Mouse (Mus musculus) cerebellum, adult 2 months (tissue): ENCODE measurements around the gene Mgat2.

Experiments
- CTCF ChIP-seq: fragments of 200-500 bp; IDR thresholded peaks from 2 replicates; pipeline ENCODE4 v1.5.1; 2011; ENCODE audit warnings: low read depth, mild to moderate bottlenecking, control low read depth, low read length, moderate library complexity, borderline replicate concordance; ENCODE audit not compliant: insufficient read depth
- POLR2A ChIP-seq: fragments of 200-500 bp; IDR thresholded peaks from 2 replicates; pipeline ENCODE4 v1.6.1; 2011; ENCODE audit warnings: low read length, control low read depth, borderline replicate concordance; ENCODE audit not compliant: insufficient read depth

DNA sequence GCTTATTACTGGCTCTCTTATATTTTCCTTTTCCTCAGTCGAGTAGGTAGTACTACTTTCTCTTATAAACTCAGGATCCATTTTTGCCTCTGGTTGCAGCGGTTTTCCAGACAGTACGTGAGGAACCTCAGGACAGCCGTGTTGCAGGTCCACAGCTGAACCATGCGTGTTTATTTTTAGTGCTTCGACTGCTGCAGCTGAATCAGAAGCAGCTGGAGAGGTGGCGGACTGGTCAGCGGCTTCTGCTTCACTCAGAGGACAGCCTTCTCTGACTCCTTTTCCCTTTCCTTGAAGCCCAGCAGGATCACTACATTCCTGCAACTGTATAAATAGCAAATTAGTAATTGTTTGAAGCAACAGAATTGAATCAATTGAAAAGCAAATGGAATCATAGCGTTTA, 6.1 kb downstream of the Mgat2 start:
- TF ChIP-seq CTCF (no peak), POLR2A (no peak)
